Mouse (Mus musculus) heart, postnatal 0 days (tissue): Measurements from ENCODE around the gene Dock1. TPM values are rescaled to one million over a fixed set of nuclear protein-coding genes. Genes with fewer than 3 reads are reported as not detected.
A peak's percentile ranks its signal among the peaks of the same experiment; 100 is the strongest.

Source experiments
- ATAC-seq: fragments of 200-750 bp; cut with Nextera tagmentation; 2 replicates; pipeline ENCODE4 v1.8.0; 2017; ENCODE audit warnings: low read depth, moderate number of reproducible peaks, moderate library complexity; ENCODE audit not compliant: insufficient read depth
- DNase-seq: peaks from one replicate; pipeline ENCODE4 v3.0.0-alpha.2; 2016; ENCODE audit warnings: low spot score
- H3K27ac ChIP-seq: fragments of 300-500 bp; sonication (generic); 2 replicates; pipeline ENCODE4 v1.5.1; 2014; ENCODE audit warnings: low read depth, mild to moderate bottlenecking
- H3K27me3 ChIP-seq: fragments of 300-500 bp; sonication (generic); 2 replicates; pipeline ENCODE4 v1.6.1; 2014; ENCODE audit warnings: low read length, mixed read lengths; ENCODE audit not compliant: control insufficient read depth, insufficient read depth
- H3K36me3 ChIP-seq: fragments of 300-500 bp; sonication (generic); replicated peaks from 2 replicates; pipeline ENCODE4 v1.6.1; 2014; ENCODE audit warnings: low read length, mixed read lengths; ENCODE audit not compliant: control insufficient read depth, insufficient read depth
- H3K4me1 ChIP-seq: fragments of 300-500 bp; sonication (generic); 2 replicates; pipeline ENCODE4 v1.6.1; 2014; ENCODE audit warnings: antibody characterized with exemption; ENCODE audit not compliant: control insufficient read depth, insufficient read depth
- H3K4me2 ChIP-seq: fragments of 300-500 bp; sonication (generic); 2 replicates; pipeline ENCODE4 v1.6.1; 2014; ENCODE audit warnings: low read depth, mild to moderate bottlenecking, low read length, moderate library complexity
- H3K4me3 ChIP-seq: fragments of 300-500 bp; sonication (generic); 2 replicates; pipeline ENCODE4 v1.5.1; 2014; ENCODE audit warnings: low read depth, low read length
- H3K9ac ChIP-seq: fragments of 300-500 bp; sonication (generic); replicated peaks from 2 replicates; pipeline ENCODE4 v1.6.1; 2014; ENCODE audit warnings: low read depth, low read length, mixed read lengths
- H3K9me3 ChIP-seq: fragments of 300-500 bp; sonication (generic); replicated peaks from 2 replicates; pipeline ENCODE4 v1.6.1; 2016; ENCODE audit warnings: low read length; ENCODE audit not compliant: control insufficient read depth
- CTCF ChIP-seq: IDR thresholded peaks from 2 replicates; pipeline ENCODE4 v1.5.1; 2016; ENCODE audit warnings: antibody characterized with exemption, control low read depth, low read depth
- EP300 ChIP-seq: IDR thresholded peaks from 2 replicates; pipeline ENCODE4 v1.6.1; 2016; ENCODE audit warnings: antibody characterized with exemption, low read depth
- WGBS: fragments of 180-500 bp; shearing (Covaris S2); extraction: QIAGEN DNeasy Blood & Tissue Kit; methylation state at CpG from one replicate; pipeline ENCODE4 v1.1.7; 2014; 5-methylcytosine and 5-hydroxymethylcytosine counted together
- polyA plus RNA-seq: library from polyadenylated mRNA; unstranded; fragments of >200 nt; fragmentation: Nextera tagmentation; extraction: Ambion mirVana; gene quantifications from 2 replicates; pipeline ENCODE4 v1.2.1, GENCODE M21; 2015
- total RNA-seq: library from RNA; depleted of rRNA; stranded (reverse); fragments of >200 nt; gene quantifications from 2 replicates; pipeline ENCODE4 v1.2.3, GENCODE M21; 2014; ENCODE audit warnings: low replicate concordance

Gene Dock1
- total and polyA plus RNA-seq, 2 experiments from 2014 or later = 9.7 to 15.2 TPM

DNA sequence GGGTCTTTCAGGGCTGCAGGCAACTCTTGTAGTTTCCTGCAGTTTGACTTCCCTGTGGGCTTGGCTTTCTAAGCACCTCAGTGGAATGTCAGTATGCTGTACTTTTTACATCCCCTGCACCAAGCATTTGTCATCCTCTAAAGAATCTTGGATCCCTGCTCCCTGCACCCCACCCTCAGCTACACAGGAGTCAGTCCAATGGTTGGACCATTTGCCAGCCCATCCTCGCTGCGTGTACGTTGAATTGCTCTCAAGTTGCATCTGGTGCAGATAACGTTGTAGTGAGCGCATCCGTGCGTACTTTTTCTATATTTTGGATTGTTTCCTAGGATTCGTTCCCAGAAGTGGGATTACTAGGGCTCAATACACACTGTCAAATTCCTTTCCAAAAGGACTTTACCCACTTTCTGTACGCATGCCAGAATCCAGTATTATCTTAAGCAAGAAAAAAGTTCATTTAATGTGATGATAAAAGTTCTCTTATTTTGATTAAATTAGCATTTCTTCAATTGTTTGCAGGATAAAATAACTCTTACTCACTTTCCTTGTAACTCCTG is 351.2 kb downstream of the Dock1 start:
- H3K9ac ChIP-seq = no peak overlapping the region
- no peak overlapping the region for H3K4me2 ChIP-seq
- 0 out of 2 replicates have a peak, but pooled peaks cover 4% of the 10 kb centered on the region for H3K4me1 ChIP-seq
- WGBS = 73% methylated on average over 9 of the region's 9 CpGs
- H3K36me3 ChIP-seq = no peaks in the 10 kb centered on the region
- DNase-seq (no peak), ATAC-seq (no peak)
- H3K27ac ChIP-seq = no peak overlapping the region
- TF ChIP-seq EP300 (no peak), CTCF (no peak)
- H3K27me3 ChIP-seq = no peaks in the 10 kb centered on the region
- H3K9me3 ChIP-seq = no peaks in the 10 kb centered on the region
- H3K4me3 ChIP-seq = no peak overlapping the region

DNA sequence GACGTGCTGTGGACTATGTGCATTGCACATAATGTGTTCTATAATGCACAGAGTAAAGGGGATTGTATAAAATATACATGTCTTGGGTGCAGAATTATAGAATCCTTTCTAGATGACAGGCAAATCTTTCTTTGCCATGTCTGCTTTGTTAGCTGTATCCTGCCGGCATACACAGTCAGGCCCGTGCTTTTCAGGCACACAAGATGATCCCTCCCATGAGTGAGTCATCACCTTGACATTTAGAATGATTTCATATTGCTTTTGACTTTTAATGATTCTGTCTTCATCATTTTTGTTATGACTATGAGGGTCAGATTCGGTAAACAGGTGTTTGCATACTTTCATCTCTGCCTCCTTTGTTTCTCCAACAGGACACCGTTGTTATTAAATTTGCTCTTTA is 354.1 kb downstream of the Dock1 start:
- no peak for DNase-seq
- H3K27ac ChIP-seq = no peak overlapping the region

DNA sequence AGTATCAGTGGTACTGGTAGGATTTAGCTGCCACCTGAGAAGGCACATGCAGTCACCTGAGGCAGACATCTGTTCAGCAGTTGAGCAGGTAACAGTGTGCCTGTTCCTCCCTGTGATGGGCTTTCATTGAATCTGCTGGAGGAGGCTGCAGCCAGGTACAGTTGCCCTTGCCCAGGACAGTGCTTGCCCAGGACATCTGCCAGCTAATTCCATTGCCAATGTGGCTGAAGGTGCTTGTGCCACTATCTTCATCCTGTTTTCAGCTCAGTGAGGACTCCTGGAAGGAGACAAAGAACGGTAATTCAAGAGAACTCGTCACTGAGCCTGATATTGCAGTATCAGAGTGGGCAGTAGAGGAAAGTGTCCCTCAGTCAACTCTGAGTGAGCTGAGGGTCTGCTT is 358.3 kb downstream of the Dock1 start:
- Histone ChIP-seq H3K9ac (no peak overlapping the region), H3K27me3 (no peaks in the 10 kb centered on the region), H3K4me3 (no peak overlapping the region), H3K4me2 (no peak overlapping the region), H3K27ac (no peak overlapping the region), H3K9me3 (no peaks in the 10 kb centered on the region), H3K4me1 (no peaks in the 10 kb centered on the region), H3K36me3 (no peaks in the 10 kb centered on the region)
- no peak for DNase-seq
- TF ChIP-seq EP300 = no peak
- no peak for TF ChIP-seq CTCF
- ATAC-seq = no peak
- 90% methylated on average over 2 of the region's 2 CpGs for WGBS

More for the DNA sequence above, 354.1 kb downstream of the Dock1 start:
- H3K4me2 ChIP-seq = no peak overlapping the region
- H3K4me1 ChIP-seq = 0 out of 2 replicates have a peak, but pooled peaks cover 4% of the 10 kb centered on the region
- TF ChIP-seq EP300 (no peak), CTCF (no peak)
- H3K36me3 ChIP-seq = no peaks in the 10 kb centered on the region
- WGBS = 80% methylated on average over 5 of the region's 5 CpGs
- no peak for ATAC-seq
- H3K9ac ChIP-seq = no peak overlapping the region
- H3K9me3 ChIP-seq = no peaks in the 10 kb centered on the region
- no peaks in the 10 kb centered on the region for H3K27me3 ChIP-seq
- H3K4me3 ChIP-seq = no peak overlapping the region

DNA sequence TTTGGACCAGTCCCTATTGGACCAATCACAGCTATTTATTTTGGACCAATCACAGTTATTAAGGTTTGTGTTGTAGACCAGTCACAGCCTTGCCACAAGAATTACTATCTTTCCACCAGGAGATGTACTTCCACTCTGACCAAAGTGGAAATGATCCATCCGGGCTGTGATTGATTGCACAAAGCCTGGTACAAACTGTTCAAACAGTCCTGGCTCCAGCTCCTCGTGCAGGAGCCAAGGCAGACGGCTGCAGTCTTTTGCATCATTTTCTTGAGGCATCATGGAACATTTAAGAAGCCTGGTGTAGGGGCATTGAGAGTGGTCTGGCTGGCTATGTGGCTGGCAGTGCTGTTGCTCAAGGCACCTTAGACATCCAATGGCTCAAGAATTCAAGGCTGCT is 358.7 kb downstream of the Dock1 start:
- Histone ChIP-seq H3K4me2 (no peak overlapping the region), H3K36me3 (no peaks in the 10 kb centered on the region), H3K9ac (no peak overlapping the region), H3K4me1 (no peaks in the 10 kb centered on the region), H3K27me3 (no peaks in the 10 kb centered on the region), H3K27ac (no peak overlapping the region), H3K9me3 (no peaks in the 10 kb centered on the region), H3K4me3 (no peak overlapping the region)
- TF ChIP-seq CTCF = no peak
- no peak for TF ChIP-seq EP300
- ATAC-seq (no peak), DNase-seq (no peak)
- 76% methylated on average over 3 of the region's 3 CpGs for WGBS

DNA sequence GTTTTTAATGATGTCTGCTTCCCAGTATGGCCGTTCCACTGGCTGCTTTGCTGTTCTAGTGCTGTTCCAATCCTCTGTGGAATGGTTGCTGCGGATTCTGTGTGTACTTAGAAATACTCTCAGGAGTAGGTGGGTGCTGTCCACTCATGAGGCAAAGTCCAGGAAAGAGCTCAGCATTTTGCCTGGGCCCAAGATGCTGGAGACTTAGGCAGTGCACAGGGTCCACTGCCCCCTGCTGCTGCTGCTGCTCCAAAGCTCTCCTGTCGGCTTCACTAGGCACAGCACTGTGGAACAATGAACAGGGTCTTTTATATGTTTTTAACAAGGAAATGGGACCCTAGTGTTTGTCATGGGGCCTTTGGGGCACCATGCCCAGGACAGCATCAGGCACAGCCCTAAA is 361.0 kb downstream of the Dock1 start:
- Histone ChIP-seq H3K36me3 (no peaks in the 10 kb centered on the region), H3K4me2 (no peak overlapping the region), H3K9me3 (no peaks in the 10 kb centered on the region), H3K4me3 (no peak overlapping the region), H3K27me3 (no peaks in the 10 kb centered on the region), H3K9ac (no peak overlapping the region), H3K4me1 (no peaks in the 10 kb centered on the region), H3K27ac (no peak overlapping the region)
- DNase-seq (no peak), ATAC-seq (no peak)
- 44% methylated on average over 3 of the region's 3 CpGs for WGBS
- TF ChIP-seq CTCF = 0 out of 2 replicates have a peak, but pooled peaks have one; percentile 2
- TF ChIP-seq EP300 = no peak

DNA sequence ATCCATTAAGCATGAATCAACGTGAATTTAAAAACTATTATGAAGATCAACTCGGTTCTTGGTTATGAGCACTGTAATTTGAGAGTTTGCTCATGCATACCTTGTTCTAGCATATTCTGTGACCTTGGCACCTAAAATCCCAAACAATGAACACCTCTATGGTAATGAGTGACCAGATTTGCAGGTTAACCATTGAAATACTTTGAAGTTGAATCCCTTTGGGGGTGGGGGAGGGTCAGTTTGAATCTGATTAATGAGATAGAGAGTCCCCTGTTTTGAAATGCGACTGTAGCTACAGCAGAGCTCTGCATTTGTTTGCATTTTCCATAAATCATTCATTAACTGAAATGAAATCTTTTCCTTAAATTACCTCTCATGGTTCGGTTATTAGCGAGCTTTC is 364.4 kb downstream of the Dock1 start:
- WGBS = 80% methylated on average over 5 of the region's 5 CpGs
- Histone ChIP-seq H3K27ac (no peak overlapping the region), H3K27me3 (no peaks in the 10 kb centered on the region), H3K4me3 (no peak overlapping the region), H3K9ac (no peak overlapping the region), H3K9me3 (no peaks in the 10 kb centered on the region), H3K36me3 (no peaks in the 10 kb centered on the region), H3K4me1 (no peaks in the 10 kb centered on the region), H3K4me2 (no peak overlapping the region)
- TF ChIP-seq CTCF = no peak
- TF ChIP-seq EP300 = no peak
- ATAC-seq (no peak), DNase-seq (no peak)
